Mouse (Mus musculus): ENCODE results near the gene Klrb1b.

- no peak for TF ChIP-seq CTCF (IDR thresholded peaks at IDR 0.05)
- no peak for TF ChIP-seq EP300 (IDR thresholded peaks at IDR 0.05)
These were observed 45.9 kb upstream of the Klrb1b start for GRCm38 (mm10) chr6:128871910-128872610.
